Mouse (Mus musculus): Measurements from ENCODE around the gene Samd9l.
"Not testable (repeated sequence)": the region's sequence is repeated elsewhere in the genome, so short reads cannot be mapped to it uniquely, and the experiment has no call there.

The Samd9l gene

GRCm38 (mm10) chr6:3343603-3344247, 55.6 kb downstream of the Samd9l start:
- not testable (repeated sequence) for DNase-seq (ENCODE audit: low read depth, low spot score)

DNA sequence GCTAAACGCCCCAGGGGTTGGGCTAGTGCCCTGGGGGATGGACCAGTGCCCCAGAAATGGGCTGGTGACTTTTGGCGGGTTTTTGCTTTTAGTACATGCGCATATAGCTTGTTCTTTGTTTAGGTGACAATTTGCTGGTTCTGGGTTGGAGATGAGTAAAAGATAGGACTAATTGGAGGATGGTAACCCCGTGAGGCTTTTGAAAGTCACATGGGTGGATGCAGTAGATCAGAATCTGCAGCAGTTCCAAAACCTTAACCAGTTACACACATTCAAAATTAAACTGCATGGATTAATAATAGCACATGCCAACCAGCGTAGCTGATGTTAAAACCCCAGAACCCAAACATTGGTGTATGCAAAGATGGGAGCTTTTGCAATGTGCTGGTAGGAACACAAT, 57.9 kb downstream of the Samd9l start:
- DNase-seq (ENCODE audit: low read depth, low spot score), result no peak

DNA sequence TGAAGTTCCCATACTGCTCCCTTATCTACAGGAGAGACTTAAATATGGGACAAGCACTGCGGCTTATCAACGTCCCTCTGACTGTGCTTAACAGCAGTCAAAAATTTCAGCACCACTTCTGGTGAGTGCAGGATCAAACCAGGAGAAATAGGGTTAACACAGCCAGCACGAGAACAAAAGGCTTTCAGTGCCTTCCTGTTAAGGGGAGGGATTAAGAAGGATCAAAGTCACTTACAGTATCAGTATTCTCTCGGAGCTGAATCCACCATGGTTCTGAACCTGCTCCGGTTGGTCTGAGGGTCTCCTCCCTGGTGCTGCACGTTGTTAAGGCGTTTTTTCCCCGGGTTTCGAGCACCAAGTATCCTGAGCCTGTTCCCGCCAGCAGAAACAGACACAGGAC, 58.4 kb downstream of the Samd9l start:
- DNase-seq (ENCODE audit: low read depth, low spot score), result peak; percentile 21

DNA sequence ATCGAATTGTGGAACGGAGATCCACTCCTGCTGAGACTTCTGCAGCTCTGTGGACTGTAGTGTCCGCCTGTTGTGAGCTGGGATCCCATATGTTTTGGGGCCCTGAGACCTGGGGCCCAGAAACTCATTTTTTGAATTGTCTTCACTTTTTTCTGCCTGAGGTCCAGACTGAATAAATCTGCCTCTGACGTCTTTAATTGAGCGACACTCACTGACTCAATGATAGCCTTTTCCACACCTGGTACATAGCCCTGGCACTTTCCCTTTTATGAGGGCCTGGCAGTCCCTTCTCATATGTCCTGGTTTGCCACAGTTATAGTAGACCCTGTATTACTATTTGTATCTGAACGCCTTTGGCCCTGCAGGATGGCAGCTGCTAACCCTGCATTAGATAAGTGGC, 60.2 kb downstream of the Samd9l start:
- DNase-seq (ENCODE audit: low read depth, low spot score), result not testable (repeated sequence)

All from CD4-positive, CD25-positive, alpha-beta regulatory T cell, adult 2 months (primary cell).